Mouse (Mus musculus) brain, embryonic 14.5 days (tissue): ENCODE results near the gene Ece1.

Experiments used
- CTCF ChIP-seq: fragments of 200-500 bp; IDR thresholded peaks from 2 replicates; pipeline ENCODE4 v1.5.1; 2012; ENCODE audit warnings: inconsistent platforms, mild to moderate bottlenecking, moderate library complexity, borderline replicate concordance; ENCODE audit not compliant: insufficient read depth, insufficient read length; ENCODE audit errors: extremely low read depth
- POLR2A ChIP-seq: fragments of 200-500 bp; IDR thresholded peaks from 2 replicates; pipeline ENCODE4 v1.6.1; 2012; ENCODE audit warnings: mild to moderate bottlenecking, inconsistent platforms, borderline replicate concordance; ENCODE audit not compliant: poor library complexity, insufficient read depth, insufficient read length, severe bottlenecking; ENCODE audit errors: extremely low read depth

GRCm38 (mm10) chr4:137921510-137921909 is 59.5 kb downstream of the Ece1 start:
- no peak for TF ChIP-seq POLR2A
- no peak for TF ChIP-seq CTCF
